Mouse (Mus musculus): Measurements from ENCODE around the gene Disc1.

DNA sequence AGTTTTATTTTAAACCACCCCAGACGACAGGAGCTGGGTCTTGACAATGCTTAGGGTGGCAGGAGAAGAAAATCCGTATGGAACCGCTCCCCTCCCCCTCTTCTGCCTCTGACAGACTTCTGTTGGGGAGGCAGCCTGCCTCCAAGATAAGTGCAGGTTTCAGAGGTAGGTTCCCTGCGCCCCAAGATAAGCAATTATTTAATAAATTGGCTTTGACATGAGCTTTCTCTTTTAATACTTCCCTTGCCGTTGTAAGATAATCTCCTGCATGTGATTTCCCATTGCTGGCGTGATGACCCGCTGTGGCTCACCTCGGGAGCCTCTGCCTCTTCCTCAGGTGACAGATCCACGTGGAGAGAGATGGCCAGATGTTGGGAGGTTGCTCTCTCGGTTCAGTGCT is 133.0 kb downstream of the Disc1 start:
- no peak for TF ChIP-seq GATA1 (IDR thresholded peaks at IDR 0.05; ENCODE audit: low read length)
- TF ChIP-seq TAL1 (IDR thresholded peaks at IDR 0.05; ENCODE audit: low read length) = no peak

All from erythroblast, embryonic 14.5 days (primary cell).